Mouse (Mus musculus) brown adipose tissue, adult 24 weeks (tissue): ENCODE measurements at regions not wholly inside any gene's neighbourhood (a gene's known extent, or its start where the extent isn't known, plus 50 kb on each side); places are given as distances from the start of the nearest gene placed in this dataset.

Source experiments
- H3K27ac ChIP-seq: fragments of 200-500 bp; replicated peaks from 2 replicates; pipeline ENCODE4 v1.5.1; 2012; ENCODE audit warnings: low read depth, mild to moderate bottlenecking, low read length
- H3K4me1 ChIP-seq: fragments of 200-500 bp; 2 replicates; pipeline ENCODE4 v1.6.1; 2012; ENCODE audit warnings: low read length, mixed read lengths; ENCODE audit not compliant: control insufficient read depth, insufficient read depth, insufficient read length
- H3K4me3 ChIP-seq: fragments of 200-500 bp; 2 replicates; pipeline ENCODE4 v1.5.1; 2012; ENCODE audit warnings: low read depth, mild to moderate bottlenecking, low read length, moderate library complexity; ENCODE audit not compliant: insufficient read depth

DNA sequence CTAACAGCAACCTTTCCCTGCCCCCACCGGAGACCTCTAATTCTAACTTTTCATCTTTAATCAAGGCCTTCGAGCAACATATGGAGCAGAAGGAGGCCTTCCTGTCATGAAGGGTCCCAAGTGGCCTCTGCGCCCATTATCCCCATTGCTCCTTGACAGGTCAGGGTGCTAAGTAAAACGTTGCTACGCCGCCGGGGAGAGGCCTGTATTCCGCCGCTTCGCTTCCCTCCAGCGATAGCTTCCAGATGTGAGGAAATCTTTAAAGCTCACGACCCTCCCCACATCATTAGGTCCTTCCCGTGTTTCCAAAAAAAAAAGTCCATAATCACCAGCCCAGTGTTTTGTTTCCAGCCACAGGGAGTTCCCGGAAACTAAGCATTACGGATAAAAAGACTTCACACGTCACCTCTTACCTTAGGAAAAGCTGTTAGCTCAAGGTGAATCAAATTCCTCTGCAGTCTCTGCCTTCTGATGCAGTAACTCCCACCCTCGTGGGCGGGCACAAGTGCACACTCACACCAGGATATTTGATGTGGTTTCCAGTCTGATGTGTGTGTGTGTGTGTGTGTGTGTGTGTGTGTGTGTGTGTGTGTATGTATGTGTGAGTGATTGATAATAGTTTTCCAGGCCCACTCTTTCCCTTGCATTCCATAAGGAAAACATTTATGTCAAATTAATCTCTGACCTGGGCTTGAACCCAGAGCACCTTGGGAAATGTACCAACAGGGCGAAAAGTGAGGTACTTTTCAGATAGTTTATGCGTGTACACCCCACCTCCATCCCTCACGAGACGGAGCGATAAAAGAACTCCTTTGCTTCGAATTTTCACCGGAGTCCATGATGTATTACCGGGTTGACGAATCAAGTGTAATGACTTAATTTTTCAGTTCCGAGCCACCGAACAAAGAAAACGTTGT, 107.5 kb downstream of the Gm45692 start:
- no peaks in the 10 kb centered on the region for H3K4me1 ChIP-seq
- H3K4me3 ChIP-seq = no peak overlapping the region
- no peak overlapping the region for H3K27ac ChIP-seq

DNA sequence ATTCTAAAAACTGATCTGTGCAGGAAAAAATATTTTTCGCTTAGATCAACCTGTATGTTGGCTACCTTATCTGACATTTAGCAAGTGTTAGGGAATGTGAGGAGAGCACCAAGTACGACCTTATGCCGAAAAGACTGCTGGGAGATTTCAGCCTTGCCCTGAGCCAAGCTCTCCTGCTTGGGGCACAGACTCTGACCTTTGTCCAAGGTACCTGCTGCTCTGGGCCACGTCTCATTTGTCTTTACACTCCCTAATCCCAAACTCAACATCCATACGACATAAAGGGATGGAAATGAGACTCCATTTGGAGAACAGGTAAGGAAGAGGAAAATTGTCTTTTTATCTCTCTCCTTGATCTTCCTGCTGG, 108.2 kb downstream of the Gm45692 start:
- Histone ChIP-seq H3K4me1 (no peaks in the 10 kb centered on the region), H3K27ac (no peak overlapping the region), H3K4me3 (no peak overlapping the region)

DNA sequence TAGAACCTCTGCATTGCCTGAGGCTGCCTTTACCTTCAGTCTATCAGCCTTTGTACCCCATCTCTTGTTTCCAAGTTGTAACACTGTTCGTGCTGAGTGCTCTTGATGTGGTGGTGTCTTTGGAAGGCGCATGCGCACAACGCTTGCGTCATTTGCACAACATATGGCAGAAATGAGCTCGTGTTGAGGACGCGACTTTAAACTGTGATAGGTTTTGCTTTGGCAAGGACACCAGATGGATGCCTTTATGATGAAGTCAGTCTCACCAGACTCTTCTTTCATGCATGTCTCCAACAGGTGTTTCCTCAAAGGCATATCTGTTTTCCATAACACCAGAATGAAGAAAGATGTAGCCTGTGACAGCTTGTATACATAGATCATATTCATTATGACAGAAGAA, 110.2 kb downstream of the Gm45692 start:
- Histone ChIP-seq H3K4me3 (no peak overlapping the region), H3K27ac (no peak overlapping the region), H3K4me1 (no peaks in the 10 kb centered on the region)

DNA sequence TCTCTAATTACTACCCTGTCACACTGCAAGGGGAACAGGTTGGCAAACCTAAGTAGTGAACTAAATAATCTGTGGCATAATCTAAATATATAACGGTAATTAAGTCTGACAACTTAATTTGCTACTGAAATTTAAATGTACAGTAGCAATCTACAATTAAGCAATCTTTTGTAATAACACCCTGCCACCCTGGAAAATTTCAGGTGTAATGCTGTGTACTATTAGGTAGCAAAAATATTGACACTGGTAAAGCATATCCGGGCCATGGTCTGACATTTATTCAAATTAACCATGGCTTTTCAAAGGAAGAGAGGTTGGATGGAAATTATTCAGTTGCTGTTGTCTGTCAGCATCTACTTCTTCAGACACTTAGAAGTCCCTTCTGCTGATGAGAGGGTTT, 119.7 kb downstream of the Gm45692 start:
- no peaks in the 10 kb centered on the region for H3K4me1 ChIP-seq
- no peak overlapping the region for H3K4me3 ChIP-seq
- no peak overlapping the region for H3K27ac ChIP-seq

DNA sequence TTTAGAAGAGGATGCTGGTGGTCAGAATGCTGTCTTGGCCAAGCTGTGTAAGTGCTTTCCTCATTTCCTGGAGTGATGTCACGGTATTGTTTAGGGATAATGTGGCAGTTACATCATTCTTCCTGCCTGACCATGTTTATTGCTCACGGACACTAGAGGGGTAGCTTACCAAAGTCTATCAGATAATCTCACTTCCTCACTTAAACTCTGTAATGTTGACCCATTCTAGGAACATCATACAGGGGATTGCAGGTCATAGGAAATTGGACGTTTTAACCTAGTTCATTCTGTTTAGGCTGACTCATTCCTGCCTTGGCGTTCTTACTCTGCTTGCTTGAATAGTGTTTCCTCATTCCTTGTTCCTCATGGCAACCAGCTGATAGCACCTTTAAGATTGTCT, 120.3 kb downstream of the Gm45692 start:
- no peak overlapping the region; the same call in 1 of the 2 replicates for H3K27ac ChIP-seq
- H3K4me3 ChIP-seq = no peak overlapping the region
- no peaks in the 10 kb centered on the region for H3K4me1 ChIP-seq

DNA sequence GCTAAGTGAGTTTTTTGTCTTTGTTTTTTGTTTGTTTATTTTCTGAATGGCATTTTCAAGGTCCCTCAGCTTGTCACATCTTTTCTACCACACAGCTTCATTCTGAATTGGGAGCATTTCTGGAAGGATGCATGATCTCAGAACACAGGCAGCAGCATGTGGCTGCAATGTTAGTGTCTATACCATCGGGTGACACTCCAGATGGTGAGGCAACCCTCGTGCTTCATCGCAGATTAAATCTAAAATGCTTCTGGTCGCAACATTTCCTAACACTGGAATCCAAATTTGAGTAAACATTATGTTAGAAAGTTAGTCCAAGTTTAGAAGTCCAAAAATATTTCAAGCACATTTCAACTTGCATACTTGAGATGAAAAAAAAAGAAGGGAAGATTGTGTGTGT, 124.4 kb downstream of the Gm45692 start:
- Histone ChIP-seq H3K4me3 (no peak overlapping the region), H3K4me1 (no peaks in the 10 kb centered on the region)

DNA sequence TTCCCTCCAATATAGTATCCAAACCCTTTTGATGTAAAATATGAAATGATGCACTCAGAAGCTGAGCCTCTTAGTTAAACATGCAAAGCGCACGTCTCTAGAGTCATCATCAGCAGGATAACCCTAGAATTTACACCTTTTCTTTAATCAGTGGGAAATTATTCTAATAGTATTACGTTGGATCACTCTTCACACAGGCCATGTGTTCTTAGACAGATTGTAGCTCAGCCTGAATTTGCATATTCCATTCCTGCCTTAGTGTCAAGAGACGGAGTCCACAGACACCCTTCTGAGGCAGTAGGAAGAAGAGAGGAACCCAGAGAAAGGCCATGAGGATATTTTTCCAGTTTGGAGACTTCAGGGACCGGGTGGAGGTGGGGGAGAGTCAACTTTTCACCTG, 125.0 kb downstream of the Gm45692 start:
- no peak overlapping the region for H3K4me3 ChIP-seq
- H3K27ac ChIP-seq = no peak overlapping the region
- H3K4me1 ChIP-seq = no peaks in the 10 kb centered on the region

More for the DNA sequence above, 124.4 kb downstream of the Gm45692 start:
- H3K27ac ChIP-seq = no peak overlapping the region

DNA sequence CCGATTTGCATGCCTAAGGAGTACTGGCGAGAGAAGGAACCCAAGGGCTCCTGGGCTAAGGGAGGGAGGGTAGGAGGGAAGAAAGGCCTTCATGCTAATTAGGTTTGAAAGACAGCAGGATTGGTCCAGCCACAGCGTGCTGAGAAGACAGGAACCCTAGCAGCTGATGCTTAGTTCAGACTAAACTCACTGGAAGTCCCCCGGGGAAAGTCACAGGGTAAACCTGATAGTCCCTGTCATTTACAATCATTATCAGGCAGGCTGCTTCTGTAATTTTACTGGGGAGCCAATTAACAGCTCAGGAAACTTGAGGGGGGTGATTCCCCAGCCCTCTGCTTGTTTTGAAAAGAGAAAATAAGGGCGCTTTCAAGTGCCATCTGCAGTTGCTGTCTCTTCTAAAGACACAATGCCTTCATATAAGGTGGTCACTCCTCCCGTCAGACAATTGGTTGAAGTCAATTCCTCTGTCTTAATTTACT, 135.9 kb downstream of the Gm45692 start:
- Histone ChIP-seq H3K4me1 (no peaks in the 10 kb centered on the region), H3K27ac (no peak overlapping the region), H3K4me3 (no peak overlapping the region)

DNA sequence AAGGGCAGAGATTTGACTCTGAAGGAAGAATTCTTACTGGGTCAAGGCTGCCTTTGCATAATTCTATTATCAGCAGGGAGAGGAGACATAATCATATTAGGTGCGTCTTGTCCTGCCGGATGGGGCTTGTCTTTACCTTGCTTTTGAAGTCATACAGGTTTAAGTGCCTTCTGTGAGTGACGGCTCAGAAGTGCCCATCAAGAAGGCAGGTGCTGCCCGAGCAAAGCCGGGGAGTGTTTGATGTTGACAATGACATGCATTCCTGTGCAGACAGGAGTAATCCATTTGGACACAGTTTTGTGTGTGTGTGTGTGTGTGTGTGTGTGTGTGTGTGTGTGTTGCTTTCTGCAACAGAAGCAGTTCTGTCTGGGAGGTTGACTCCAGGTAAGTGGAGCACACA, 141.0 kb downstream of the Gm45692 start:
- H3K4me1 ChIP-seq = no peaks in the 10 kb centered on the region
- H3K4me3 ChIP-seq = no peak overlapping the region
- H3K27ac ChIP-seq = no peak overlapping the region

DNA sequence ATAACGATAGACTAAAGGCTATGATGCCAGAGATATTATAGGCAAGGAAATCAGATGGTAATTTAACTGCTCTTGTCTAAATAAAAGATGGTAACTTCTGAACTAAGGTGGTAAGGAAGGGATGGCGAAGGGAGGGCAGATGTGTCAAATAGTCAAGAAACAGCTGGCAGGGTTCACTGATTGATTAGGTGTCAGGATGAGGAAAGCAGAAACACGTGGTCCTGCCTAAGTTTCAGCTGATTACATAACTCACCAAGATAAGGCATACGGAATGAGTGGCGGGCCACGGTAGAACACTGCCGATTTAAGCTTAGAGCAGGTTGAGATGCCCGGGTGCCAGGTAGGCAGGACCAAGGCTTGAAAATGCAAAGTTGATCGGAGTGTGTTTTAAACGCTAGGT, 143.2 kb downstream of the Gm45692 start:
- Histone ChIP-seq H3K4me3 (no peak overlapping the region), H3K4me1 (no peaks in the 10 kb centered on the region), H3K27ac (no peak overlapping the region)

DNA sequence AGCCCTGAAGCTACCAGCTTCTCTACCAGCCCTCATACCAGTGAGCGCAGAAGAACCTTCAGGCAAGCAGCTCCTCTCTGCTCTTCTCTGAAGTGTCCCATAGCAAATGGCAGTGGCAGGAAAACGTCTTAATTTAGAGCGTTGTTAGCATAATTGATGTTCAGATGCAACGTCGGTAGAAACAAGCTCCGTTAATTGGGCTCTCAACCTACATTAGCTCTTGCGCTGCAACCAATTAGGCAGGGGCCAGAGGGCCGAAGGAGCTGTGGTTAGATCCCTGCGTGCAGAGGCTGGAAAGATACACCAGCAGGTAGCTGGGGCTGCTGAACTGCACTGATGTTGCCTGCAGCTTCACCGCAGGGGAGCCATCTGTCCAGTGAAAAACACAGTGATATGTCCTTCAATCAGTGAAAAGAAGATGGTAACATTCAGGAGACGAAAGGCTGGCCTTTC, 145.6 kb downstream of the Gm45692 start:
- Histone ChIP-seq H3K4me3 (no peak overlapping the region), H3K4me1 (peaks cover 4% of the 10 kb centered on the region; the same call in 1 of the 2 replicates), H3K27ac (no peak overlapping the region)

DNA sequence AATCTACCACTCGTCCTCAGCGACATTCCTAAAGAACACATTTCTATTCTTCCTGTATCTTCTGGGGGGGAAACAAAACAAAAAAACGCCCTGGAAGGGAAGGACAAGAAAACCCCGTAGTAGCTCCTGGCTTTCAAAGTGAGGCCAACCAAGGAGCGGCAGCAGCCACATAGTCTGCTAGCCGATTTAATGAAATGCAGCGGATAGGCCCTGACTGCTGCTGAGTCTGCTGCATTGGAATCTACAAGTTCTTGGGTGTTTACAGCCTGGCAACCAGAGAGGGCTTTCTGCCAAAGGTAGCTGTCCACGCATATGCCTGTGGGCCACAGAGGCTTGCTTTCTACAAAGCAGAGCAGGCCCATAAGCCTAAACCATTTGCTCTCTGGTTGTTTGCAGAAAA, 146.0 kb downstream of the Gm45692 start:
- Histone ChIP-seq H3K27ac (no peak overlapping the region), H3K4me3 (no peak overlapping the region)

DNA sequence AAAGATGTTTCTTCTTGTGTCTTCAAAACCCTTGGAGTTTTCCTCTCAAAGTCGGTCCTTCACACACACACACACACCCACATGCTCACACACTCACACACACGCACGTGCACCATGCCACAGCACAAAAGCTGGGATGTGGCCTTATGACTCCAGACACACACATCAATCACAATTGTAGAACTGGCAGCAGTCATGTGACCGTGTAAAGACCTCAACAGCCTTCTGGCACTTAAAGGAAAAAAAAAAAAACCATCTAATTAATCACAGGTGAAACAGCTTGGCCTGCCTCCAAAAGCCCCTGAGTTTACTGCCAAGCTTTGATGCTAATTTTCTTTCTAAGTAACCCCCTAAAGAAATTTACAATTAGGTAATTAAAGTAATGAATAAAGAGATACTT, 147.1 kb downstream of the Gm45692 start:
- Histone ChIP-seq H3K4me3 (no peak overlapping the region), H3K4me1 (peaks cover 4% of the 10 kb centered on the region; the same call in 1 of the 2 replicates), H3K27ac (no peak overlapping the region)

More for the DNA sequence above, 146.0 kb downstream of the Gm45692 start:
- H3K4me1 ChIP-seq = peaks cover 4% of the 10 kb centered on the region; the same call in 1 of the 2 replicates

DNA sequence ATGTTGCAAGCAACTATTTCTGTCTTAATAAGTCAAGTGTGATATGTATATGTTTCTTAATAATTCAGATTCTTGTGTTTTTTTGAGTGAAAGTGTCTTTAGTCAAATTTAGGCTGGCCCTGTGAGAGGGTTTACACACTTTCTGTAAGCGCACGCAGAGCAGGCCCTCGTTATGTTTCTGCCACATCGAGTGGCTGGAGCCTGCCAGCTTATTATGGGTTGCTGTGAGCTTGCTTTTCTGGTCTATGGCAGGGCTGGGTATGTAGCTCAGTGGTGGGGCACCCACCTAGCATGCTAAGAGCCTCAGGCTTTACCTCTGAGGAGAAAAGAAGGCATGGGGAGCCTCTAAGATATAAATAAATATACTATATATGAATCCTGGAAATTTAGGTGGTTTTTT, 148.2 kb downstream of the Gm45692 start:
- Histone ChIP-seq H3K4me1 (peaks cover 4% of the 10 kb centered on the region; the same call in 1 of the 2 replicates), H3K27ac (no peak overlapping the region), H3K4me3 (no peak overlapping the region)

DNA sequence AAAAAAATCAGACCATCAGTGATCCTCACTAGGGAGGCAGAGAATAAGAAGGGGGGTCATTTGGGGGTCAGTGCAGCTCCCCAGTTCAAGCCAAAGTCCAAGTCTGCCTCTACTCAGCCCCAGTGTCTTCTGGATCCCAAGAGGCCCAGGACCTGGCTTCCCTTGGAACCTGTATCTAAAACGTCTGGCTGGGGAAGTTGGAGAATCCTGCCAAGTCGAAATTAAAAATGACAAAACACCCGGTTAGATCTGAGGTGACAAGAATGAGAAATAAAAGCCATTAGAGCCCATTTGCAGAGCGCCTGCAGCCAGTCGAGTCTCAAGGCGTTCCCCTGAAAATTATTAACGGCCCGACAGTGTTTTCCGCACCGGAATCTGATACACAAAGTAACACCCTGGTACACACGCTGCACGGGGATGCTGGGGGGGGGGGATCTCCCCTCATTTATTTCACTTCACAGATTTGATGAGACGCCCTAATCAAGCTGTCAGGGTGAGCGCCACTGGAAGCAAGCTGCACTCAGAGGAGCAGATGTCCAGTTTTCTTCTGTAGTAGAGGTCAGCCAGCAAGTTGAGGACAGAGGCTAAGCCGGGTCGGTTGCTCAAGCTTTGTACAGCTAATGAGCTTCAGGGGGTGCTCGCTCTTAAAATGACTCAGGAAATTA, 149.5 kb downstream of the Gm45692 start:
- Histone ChIP-seq H3K4me1 (peaks cover 4% of the 10 kb centered on the region; the same call in 1 of the 2 replicates), H3K27ac (no peak overlapping the region; the same call in 1 of the 2 replicates), H3K4me3 (no peak overlapping the region)
